Mouse (Mus musculus) heart, embryonic 12.5 days (tissue): ENCODE measurements at regions not wholly inside any gene's neighbourhood (a gene's known extent, or its start where the extent isn't known, plus 50 kb on each side); places are given as distances from the start of the nearest gene placed in this dataset.

Source experiments
- ATAC-seq: fragments of 200-750 bp; cut with Nextera tagmentation; 2 replicates; pipeline ENCODE4 v1.8.0; 2017; ENCODE audit warnings: moderate TSS enrichment, moderate library complexity; ENCODE audit not compliant: insufficient number of reproducible peaks, low FRiP score
- H3K27ac ChIP-seq: fragments of 300-500 bp; sonication (generic); 2 replicates; pipeline ENCODE4 v1.5.1; 2016; ENCODE audit warnings: mild to moderate bottlenecking, moderate library complexity; ENCODE audit not compliant: poor library complexity, severe bottlenecking
- H3K27me3 ChIP-seq: fragments of 300-500 bp; sonication (generic); replicated peaks from 2 replicates; pipeline ENCODE4 v1.6.1; 2016; ENCODE audit warnings: mild to moderate bottlenecking, moderate library complexity
- H3K36me3 ChIP-seq: fragments of 300-500 bp; sonication (generic); 2 replicates; pipeline ENCODE4 v1.6.1; 2016; ENCODE audit warnings: mild to moderate bottlenecking, moderate library complexity
- H3K4me1 ChIP-seq: fragments of 300-500 bp; sonication (generic); replicated peaks from 2 replicates; pipeline ENCODE4 v1.6.1; 2016; ENCODE audit warnings: mild to moderate bottlenecking
- H3K4me2 ChIP-seq: fragments of 300-500 bp; sonication (generic); 2 replicates; pipeline ENCODE4 v1.6.1; 2016; ENCODE audit warnings: mild to moderate bottlenecking, moderate library complexity
- H3K4me3 ChIP-seq: fragments of 300-500 bp; sonication (generic); 2 replicates; pipeline ENCODE4 v1.5.1; 2016; ENCODE audit warnings: mild to moderate bottlenecking
- H3K9ac ChIP-seq: fragments of 300-500 bp; sonication (generic); 2 replicates; pipeline ENCODE4 v1.6.1; 2016; ENCODE audit warnings: mild to moderate bottlenecking, moderate library complexity
- H3K9me3 ChIP-seq: fragments of 300-500 bp; sonication (generic); replicated peaks from 2 replicates; pipeline ENCODE4 v1.6.1; 2016; ENCODE audit warnings: mild to moderate bottlenecking, moderate library complexity
- WGBS: fragments of 180-500 bp; shearing (Covaris S2); methylation state at CpG from one replicate; pipeline ENCODE4 v1.1.7; 2016; 5-methylcytosine and 5-hydroxymethylcytosine counted together

- Histone ChIP-seq H3K4me2 (no peak overlapping the region), H3K4me1 (no peaks in the 10 kb centered on the region), H3K9ac (no peak overlapping the region), H3K9me3 (peaks cover 11% of the 10 kb centered on the region), H3K4me3 (no peak overlapping the region), H3K27ac (no peak overlapping the region), H3K27me3 (no peaks in the 10 kb centered on the region), H3K36me3 (no peaks in the 10 kb centered on the region)
- 55% methylated on average over 2 of the region's 2 CpGs for WGBS
- ATAC-seq, result no peak
These were observed 638.9 kb upstream of the Igfbp3 start for GRCm38 (mm10) chr11:7852612-7853011.

- no peak overlapping the region for H3K9ac ChIP-seq
- H3K27me3 ChIP-seq, result no peaks in the 10 kb centered on the region
- peaks cover 5% of the 10 kb centered on the region; the same call in 1 of the 2 replicates for H3K9me3 ChIP-seq
- H3K27ac ChIP-seq, result no peak overlapping the region
- no peak overlapping the region for H3K4me2 ChIP-seq
- WGBS, result 49% methylated on average over 8 of the region's 8 CpGs
- H3K4me1 ChIP-seq, result no peaks in the 10 kb centered on the region
- H3K4me3 ChIP-seq, result no peak overlapping the region
- H3K36me3 ChIP-seq, result no peaks in the 10 kb centered on the region
- ATAC-seq, result peak; percentile 74
These were observed 624.9 kb upstream of the Igfbp3 start for GRCm38 (mm10) chr11:7838311-7839237.

GRCm38 (mm10) chr11:7837486-7837885, 623.8 kb upstream of the Igfbp3 start:
- no peak overlapping the region for H3K4me3 ChIP-seq
- H3K4me1 ChIP-seq, result peaks cover 1% of the 10 kb centered on the region; the same call in 1 of the 2 replicates
- no peak for ATAC-seq
- H3K27me3 ChIP-seq, result no peaks in the 10 kb centered on the region
- no peak overlapping the region for H3K9ac ChIP-seq
- peaks cover 5% of the 10 kb centered on the region; the same call in 1 of the 2 replicates for H3K9me3 ChIP-seq
- no peaks in the 10 kb centered on the region for H3K36me3 ChIP-seq
- WGBS, result 71% methylated on average over 5 of the region's 5 CpGs
- no peak overlapping the region for H3K4me2 ChIP-seq
- no peak overlapping the region for H3K27ac ChIP-seq

- no peaks in the 10 kb centered on the region for H3K27me3 ChIP-seq
- no peak overlapping the region for H3K9ac ChIP-seq
- no peak overlapping the region for H3K4me2 ChIP-seq
- no peak for ATAC-seq
- WGBS, result 27% methylated on average over 2 of the region's 2 CpGs
- no peak overlapping the region for H3K4me3 ChIP-seq
- no peak overlapping the region for H3K27ac ChIP-seq
- no peaks in the 10 kb centered on the region for H3K36me3 ChIP-seq
- no peaks in the 10 kb centered on the region for H3K9me3 ChIP-seq
- peaks cover 4% of the 10 kb centered on the region; the same call in 1 of the 2 replicates for H3K4me1 ChIP-seq
These were observed 620.4 kb upstream of the Igfbp3 start for GRCm38 (mm10) chr11:7834151-7834550.

GRCm38 (mm10) chr11:7832376-7832775, 618.7 kb upstream of the Igfbp3 start:
- Histone ChIP-seq H3K4me2 (no peak overlapping the region), H3K4me3 (no peak overlapping the region), H3K27me3 (no peaks in the 10 kb centered on the region), H3K9ac (no peak overlapping the region), H3K27ac (no peak overlapping the region), H3K4me1 (peaks cover 6% of the 10 kb centered on the region; the same call in 1 of the 2 replicates), H3K9me3 (no peaks in the 10 kb centered on the region), H3K36me3 (no peaks in the 10 kb centered on the region)
- no peak for ATAC-seq
- 36% methylated on average over 8 of the region's 8 CpGs for WGBS

- Histone ChIP-seq H3K9ac (no peak overlapping the region), H3K9me3 (no peaks in the 10 kb centered on the region), H3K27me3 (no peaks in the 10 kb centered on the region), H3K27ac (no peak overlapping the region), H3K36me3 (no peaks in the 10 kb centered on the region), H3K4me1 (peaks cover 6% of the 10 kb centered on the region; the same call in 1 of the 2 replicates), H3K4me3 (no peak overlapping the region), H3K4me2 (no peak overlapping the region)
- no peak for ATAC-seq
- 38% methylated on average over 1 of the region's 1 CpGs for WGBS
These were observed 616.0 kb upstream of the Igfbp3 start for GRCm38 (mm10) chr11:7829770-7830169.

- peaks cover 6% of the 10 kb centered on the region; the same call in 1 of the 2 replicates for H3K4me1 ChIP-seq
- H3K4me3 ChIP-seq, result no peak overlapping the region
- no peak for ATAC-seq
- no peaks in the 10 kb centered on the region for H3K27me3 ChIP-seq
- no peak overlapping the region for H3K4me2 ChIP-seq
- 57% methylated on average over 4 of the region's 4 CpGs for WGBS
- H3K27ac ChIP-seq, result no peak overlapping the region
- H3K36me3 ChIP-seq, result no peaks in the 10 kb centered on the region
- H3K9ac ChIP-seq, result no peak overlapping the region
- no peaks in the 10 kb centered on the region for H3K9me3 ChIP-seq
These were observed 614.3 kb upstream of the Igfbp3 start for GRCm38 (mm10) chr11:7828001-7828400.

- Histone ChIP-seq H3K27ac (no peak overlapping the region), H3K9ac (no peak overlapping the region), H3K36me3 (no peaks in the 10 kb centered on the region), H3K4me2 (no peak overlapping the region), H3K4me1 (peaks cover 4% of the 10 kb centered on the region; the same call in 1 of the 2 replicates), H3K27me3 (no peaks in the 10 kb centered on the region), H3K9me3 (no peaks in the 10 kb centered on the region), H3K4me3 (no peak overlapping the region)
- ATAC-seq, result no peak
- 38% methylated on average over 1 of the region's 1 CpGs for WGBS
These were observed 613.7 kb upstream of the Igfbp3 start for GRCm38 (mm10) chr11:7827402-7827801.

- ATAC-seq, result no peak
- 79% methylated on average over 5 of the region's 5 CpGs for WGBS
These were observed 602.0 kb upstream of the Igfbp3 start for GRCm38 (mm10) chr11:7815750-7816149.

GRCm38 (mm10) chr11:7814556-7814955, 600.8 kb upstream of the Igfbp3 start:
- 76% methylated on average over 2 of the region's 2 CpGs for WGBS
- Histone ChIP-seq H3K4me3 (no peak overlapping the region), H3K27ac (no peak overlapping the region), H3K9me3 (no peaks in the 10 kb centered on the region), H3K27me3 (no peaks in the 10 kb centered on the region), H3K36me3 (no peaks in the 10 kb centered on the region), H3K9ac (no peak overlapping the region), H3K4me2 (no peak overlapping the region), H3K4me1 (no peaks in the 10 kb centered on the region)
- ATAC-seq, result no peak

More at GRCm38 (mm10) chr11:7815750-7816149, 602.0 kb upstream of the Igfbp3 start:
- H3K9ac ChIP-seq, result no peak overlapping the region
- H3K4me3 ChIP-seq, result no peak overlapping the region
- no peak overlapping the region for H3K27ac ChIP-seq
- no peaks in the 10 kb centered on the region for H3K4me1 ChIP-seq
- no peak overlapping the region for H3K4me2 ChIP-seq
- H3K36me3 ChIP-seq, result no peaks in the 10 kb centered on the region
- H3K27me3 ChIP-seq, result no peaks in the 10 kb centered on the region
- H3K9me3 ChIP-seq, result no peaks in the 10 kb centered on the region

- Histone ChIP-seq H3K9me3 (no peaks in the 10 kb centered on the region), H3K9ac (no peak overlapping the region), H3K4me3 (no peak overlapping the region), H3K36me3 (no peaks in the 10 kb centered on the region), H3K4me2 (no peak overlapping the region), H3K27me3 (no peaks in the 10 kb centered on the region), H3K4me1 (no peaks in the 10 kb centered on the region), H3K27ac (no peak overlapping the region)
- WGBS, result 68% methylated on average over 2 of the region's 2 CpGs
- ATAC-seq, result no peak
These were observed 598.7 kb upstream of the Igfbp3 start for GRCm38 (mm10) chr11:7812436-7812835.
